8 mouse cellular contexts compared by ENCODE assay signal in genomic region chr12:82470362-82470936, GRCm38 (mm10).
A peak's percentile ranks its signal among the peaks of the same experiment; 100 is the strongest.
DNase-seq lines count a peak whose midpoint lies in the region; ATAC-seq and TF ChIP-seq lines count a peak whose summit lies in the region.

No protein-coding gene starts in this region.

- no peak for TF ChIP-seq RAD21 in CH12.LX (IDR thresholded peaks at IDR 0.05; ENCODE audit: low read depth, low read length)

- TF ChIP-seq POLR2A in CH12.LX (IDR thresholded peaks at IDR 0.05; ENCODE audit: low read depth, low read length): no peak; the same call in 1 of the 2 replicates
- TF ChIP-seq POLR2A in testis, adult 2 months (IDR thresholded peaks at IDR 0.05; ENCODE audit: control insufficient read depth, low read depth, low read length): no peak

- TF ChIP-seq EP300 in CH12.LX (IDR thresholded peaks at IDR 0.05; ENCODE audit: low read length): no peak
- TF ChIP-seq EP300 in liver, embryonic 14.5 days (IDR thresholded peaks at IDR 0.05; ENCODE audit: low read depth): no peak

- ATAC-seq in forebrain, embryonic 14.5 days: peak; percentile 95
- peak; percentile 51; the same call in 1 of the 2 replicates for ATAC-seq in liver, embryonic 14.5 days (ENCODE audit: insufficient read depth)

- no peak overlapping the region for H3K27ac ChIP-seq in CH12.LX (ENCODE audit: insufficient read depth, low read depth)
- peak overlapping the region; percentile 50; the same call in 1 of the 2 replicates for H3K27ac ChIP-seq in forebrain, embryonic 14.5 days (ENCODE audit: low read depth, low read length)
- H3K27ac ChIP-seq in liver, embryonic 14.5 days: no peak overlapping the region
- H3K27ac ChIP-seq in testis, adult 2 months (ENCODE audit: control insufficient read depth, insufficient read depth, low read depth, low read length): peak overlapping the region; percentile 65

- no peaks in the 10 kb centered on the region for H3K9me3 ChIP-seq in CH12.LX (replicated peaks; ENCODE audit: low read length)
- H3K9me3 ChIP-seq in forebrain, embryonic 14.5 days (replicated peaks; ENCODE audit: control insufficient read depth, low read length): no peaks in the 10 kb centered on the region
- no peaks in the 10 kb centered on the region for H3K9me3 ChIP-seq in liver, embryonic 14.5 days (ENCODE audit: control insufficient read depth, low read length)

- peak overlapping the region; percentile 76 for H3K4me2 ChIP-seq in CH12.LX (ENCODE audit: insufficient read depth, low read depth, poor library complexity, severe bottlenecking)
- H3K4me2 ChIP-seq in forebrain, embryonic 14.5 days (ENCODE audit: low read length): peak overlapping the region; percentile 92
- H3K4me2 ChIP-seq in liver, embryonic 14.5 days (ENCODE audit: low read depth): peak overlapping the region; percentile 62

- in situ Hi-C loops in CH12.LX (cut with MboI; ENCODE audit: low pct_ligation_motif_present, low pct_unique_long_range_greater_than_20kb, low sequenced_read_pairs): loop anchor here (10.0 to 25.0 kb wide), 2 partner anchors 306 to 658 kb away; partner anchors contain the start of gene Sipa1l1

- TF ChIP-seq CTCF in CH12.LX (conservative IDR thresholded peaks at IDR 0.05 in 1 of 2, IDR thresholded peaks at IDR 0.05 in 1 of 2; ENCODE audit: low read depth in 2 of 2, low read length in 2 of 2): no peak
- TF ChIP-seq CTCF in liver, embryonic 14.5 days (IDR thresholded peaks at IDR 0.05; ENCODE audit: low read depth): no peak
- no peak for TF ChIP-seq CTCF in testis, adult 2 months (IDR thresholded peaks at IDR 0.05; ENCODE audit: control insufficient read depth, insufficient read depth, insufficient replicate concordance, low read depth, low read length)

- dilution Hi-C loops in CH12.LX (cut with MboI; ENCODE audit: extremely low pct_ligation_motif_present, extremely low pct_unique_long_range_greater_than_20kb, low sequenced_read_pairs): no loop called here

- H3K9ac ChIP-seq in CH12.LX (ENCODE audit: insufficient read depth, low read depth): peak overlapping the region; percentile 49; the same call in 1 of the 2 replicates
- peak overlapping the region; percentile 61 for H3K9ac ChIP-seq in forebrain, embryonic 14.5 days (ENCODE audit: low read length)
- H3K9ac ChIP-seq in liver, embryonic 14.5 days (replicated peaks): no peak overlapping the region

- H3K79me2 ChIP-seq in CH12.LX (replicated peaks; ENCODE audit: control insufficient read depth, extremely low read depth, insufficient read depth, poor library complexity, severe bottlenecking): no peaks in the 10 kb centered on the region

- H3K4me3 ChIP-seq in CH12.LX (replicated peaks in 1 of 3; ENCODE audit: low read depth in 2 of 3, low read length in 2 of 3, poor library complexity in 1 of 3): peak overlapping the region; percentile 42 to 49 (median 47)
- peak overlapping the region; percentile 49 for H3K4me3 ChIP-seq in forebrain, embryonic 14.5 days (ENCODE audit: low read depth, low read length)
- peak overlapping the region; percentile 46 to 56 for H3K4me3 ChIP-seq in liver, embryonic 14.5 days (ENCODE audit: insufficient read depth in 1 of 2, low read depth in 2 of 2, low read length in 2 of 2)
- peak overlapping the region; percentile 71 for H3K4me3 ChIP-seq in testis, adult 2 months (ENCODE audit: control insufficient read depth, low read depth, low read length)

- 2% methylated on average over 18 of the region's 18 CpGs for WGBS in forebrain, embryonic 14.5 days
- 5% methylated on average over 18 of the region's 18 CpGs for WGBS in liver, embryonic 14.5 days (ENCODE audit: insufficient replicate concordance)

- H3K27me3 ChIP-seq in CH12.LX (replicated peaks): no peaks in the 10 kb centered on the region
- no peaks in the 10 kb centered on the region for H3K27me3 ChIP-seq in forebrain, embryonic 14.5 days (replicated peaks; ENCODE audit: control insufficient read depth, insufficient read depth, low read length)
- no peaks in the 10 kb centered on the region for H3K27me3 ChIP-seq in liver, embryonic 14.5 days (ENCODE audit: control insufficient read depth, insufficient read depth, low read length)
- no peaks in the 10 kb centered on the region for H3K27me3 ChIP-seq in testis, adult 2 months (ENCODE audit: control insufficient read depth, insufficient read depth, low read length)

- H3K4me1 ChIP-seq in CH12.LX (ENCODE audit: control insufficient read depth in 1 of 2, insufficient read depth in 2 of 2): peaks cover 12 to 53% of the 10 kb centered on the region in 2 experiments
- no peaks in the 10 kb centered on the region for H3K4me1 ChIP-seq in forebrain, embryonic 14.5 days (ENCODE audit: control insufficient read depth, insufficient read depth, low read length)
- H3K4me1 ChIP-seq in liver, embryonic 14.5 days (replicated peaks; ENCODE audit: control insufficient read depth in 2 of 2, insufficient read depth in 2 of 2, low read length in 1 of 2): peaks cover 0 to 9% of the 10 kb centered on the region in 2 experiments; a peak in 2 of 4 replicates
- H3K4me1 ChIP-seq in testis, adult 2 months (ENCODE audit: control insufficient read depth, insufficient read depth, low read length): peaks cover 22% of the 10 kb centered on the region

- DNase-seq in CH12.LX (ENCODE audit: extremely low read depth): peak; percentile 63
- DNase-seq in brain, embryonic 18.5 days (ENCODE audit: low read depth, low spot score): peak; percentile 80
- DNase-seq in forebrain, embryonic 14.5 days (ENCODE audit: low spot score): peak; percentile 96
- peak; percentile 58 to 78 for DNase-seq in heart, postnatal 14 days
- DNase-seq in kidney, postnatal 4 days: peak; percentile 87 to 91
- peak in 1 of 3 experiments; percentile 18 for DNase-seq in liver, embryonic 14.5 days (ENCODE audit: low read depth in 3 of 3, low spot score in 3 of 3)
- DNase-seq in neural tube, embryonic 10.5 days (ENCODE audit: extremely low spot score, low spot score): peak; percentile 85

- no peaks in the 10 kb centered on the region for H3K36me3 ChIP-seq in CH12.LX (replicated peaks in 1 of 2; ENCODE audit: control insufficient read depth in 1 of 2, insufficient read depth in 1 of 2, low read length in 1 of 2)
- H3K36me3 ChIP-seq in forebrain, embryonic 14.5 days (ENCODE audit: control insufficient read depth, insufficient read depth, low read length): no peaks in the 10 kb centered on the region
- H3K36me3 ChIP-seq in liver, embryonic 14.5 days (replicated peaks; ENCODE audit: control insufficient read depth, insufficient read depth, low read depth): no peaks in the 10 kb centered on the region
- H3K36me3 ChIP-seq in testis, adult 2 months (ENCODE audit: control insufficient read depth, insufficient read depth, low read length): no peaks in the 10 kb centered on the region

- intact Hi-C loops in heart, postnatal 14 days (cut with DNase I): loop anchor here (10.0 kb wide), 1 partner anchor 676 kb away; no protein-coding TSS in a partner anchor

TF ChIP-seq in CH12.LX, 34 proteins besides CTCF, POLR2A, EP300 and RAD21:
- no peak for TF ChIP-seq IRF4 (IDR thresholded peaks at IDR 0.05; ENCODE audit: low read depth, low read length)
- no peak; the same call in 1 of the 2 replicates for TF ChIP-seq TBP (conservative IDR thresholded peaks at IDR 0.05; ENCODE audit: low read depth, low read length)
- no peak for TF ChIP-seq NELFE (IDR thresholded peaks at IDR 0.05; ENCODE audit: low read depth, low read length)
- TF ChIP-seq CHD2 (IDR thresholded peaks at IDR 0.05; ENCODE audit: low read length): no peak; the same call in 1 of the 2 replicates
- no peak for TF ChIP-seq MAZ (IDR thresholded peaks at IDR 0.05; ENCODE audit: low read depth, low read length)
- no peak for TF ChIP-seq USF1 (IDR thresholded peaks at IDR 0.05; ENCODE audit: low read depth, low read length)
- TF ChIP-seq SMC3 (IDR thresholded peaks at IDR 0.05; ENCODE audit: low read depth, low read length): no peak
- TF ChIP-seq ZNF384 (IDR thresholded peaks at IDR 0.05; ENCODE audit: low read depth, low read length): no peak
- no peak for TF ChIP-seq MXI1 (IDR thresholded peaks at IDR 0.05; ENCODE audit: low read depth, low read length)
- TF ChIP-seq SIN3A (IDR thresholded peaks at IDR 0.05; ENCODE audit: low read length): peak; percentile 66; the same call in 1 of the 2 replicates
- no peak for TF ChIP-seq NRF1 (IDR thresholded peaks at IDR 0.05; ENCODE audit: low read depth, low read length)
- TF ChIP-seq MAX (IDR thresholded peaks at IDR 0.05; ENCODE audit: low read length): no peak; the same call in 1 of the 2 replicates
- no peak for TF ChIP-seq MAFK (IDR thresholded peaks at IDR 0.05; ENCODE audit: insufficient replicate concordance, low read length)
- TF ChIP-seq KAT2A (IDR thresholded peaks at IDR 0.05; ENCODE audit: insufficient replicate concordance, low read length): no peak
- peak; percentile 27; the same call in 1 of the 2 replicates for TF ChIP-seq CHD1 (IDR thresholded peaks at IDR 0.05; ENCODE audit: low read depth, low read length)
- TF ChIP-seq USF2 (conservative IDR thresholded peaks at IDR 0.05; ENCODE audit: low read depth, low read length): no peak
- TF ChIP-seq ELF1 (IDR thresholded peaks at IDR 0.05; ENCODE audit: low read depth, low read length): no peak
- 0 out of 2 replicates have a peak, but pooled peaks have one; percentile 19 for TF ChIP-seq ETS1 (conservative IDR thresholded peaks at IDR 0.05; ENCODE audit: low read depth, low read length)
- no peak for TF ChIP-seq ZMIZ1 (IDR thresholded peaks at IDR 0.05; ENCODE audit: low read depth, low read length)
- peak; percentile 62; the same call in 1 of the 2 replicates for TF ChIP-seq JUND (conservative IDR thresholded peaks at IDR 0.05; ENCODE audit: low read depth, low read length)
- TF ChIP-seq BHLHE40 (IDR thresholded peaks at IDR 0.05; ENCODE audit: low read depth, low read length): 0 out of 2 replicates have a peak, but pooled peaks have one; percentile 6
- no peak for TF ChIP-seq GABPA (IDR thresholded peaks at IDR 0.05; ENCODE audit: insufficient replicate concordance, low read depth, low read length)

Comparison
In these comparisons a context has a peak if more than half of its experiments do, and no peak if none do; other contexts are left out.
1. H3K27ac ChIP-seq: peak in forebrain, embryonic 14.5 days (single experiment) and testis, adult 2 months (single experiment); none in CH12.LX (single experiment) and liver, embryonic 14.5 days (single experiment).
2. Peak in every context shown above with its lines, with median percentiles within 50 percentile points of each other: H3K4me2 ChIP-seq and H3K4me3 ChIP-seq.